Mouse (Mus musculus) liver, adult (tissue): Measurements from ENCODE around the gene Vstm4.

Experiments
- GATA4 ChIP-seq: IDR thresholded peaks from 2 replicates; pipeline ENCODE4 v1.6.1; 2014; ENCODE audit warnings: mild to moderate bottlenecking, low read length; ENCODE audit not compliant: insufficient replicate concordance

Gene Vstm4

DNA sequence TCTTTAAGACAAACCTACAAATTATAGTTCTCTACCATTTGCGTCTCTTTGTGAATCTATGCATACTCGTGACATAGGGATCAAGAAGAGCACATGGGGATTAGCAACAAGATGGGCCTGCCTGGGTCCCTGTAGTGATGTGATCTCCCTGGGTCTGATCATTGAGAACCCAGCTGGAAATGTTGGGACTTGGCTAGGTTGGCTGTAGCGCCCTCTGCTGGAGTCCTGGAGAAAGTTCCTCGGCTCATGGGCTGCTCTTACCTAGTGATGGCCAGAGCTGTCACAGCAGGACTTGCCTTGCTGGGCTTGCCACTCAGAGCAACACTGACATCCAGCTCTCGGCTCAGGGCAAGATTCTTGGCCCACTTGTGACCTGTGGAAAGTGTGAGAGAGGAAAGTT lies 103.9 kb downstream of the Vstm4 start:
- no peak for TF ChIP-seq GATA4

- no peak for TF ChIP-seq GATA4
These were observed 108.2 kb downstream of the Vstm4 start for GRCm38 (mm10) chr14:32964742-32965141.

GRCm38 (mm10) chr14:32970700-32971099 lies 114.1 kb downstream of the Vstm4 start:
- TF ChIP-seq GATA4 = no peak

DNA sequence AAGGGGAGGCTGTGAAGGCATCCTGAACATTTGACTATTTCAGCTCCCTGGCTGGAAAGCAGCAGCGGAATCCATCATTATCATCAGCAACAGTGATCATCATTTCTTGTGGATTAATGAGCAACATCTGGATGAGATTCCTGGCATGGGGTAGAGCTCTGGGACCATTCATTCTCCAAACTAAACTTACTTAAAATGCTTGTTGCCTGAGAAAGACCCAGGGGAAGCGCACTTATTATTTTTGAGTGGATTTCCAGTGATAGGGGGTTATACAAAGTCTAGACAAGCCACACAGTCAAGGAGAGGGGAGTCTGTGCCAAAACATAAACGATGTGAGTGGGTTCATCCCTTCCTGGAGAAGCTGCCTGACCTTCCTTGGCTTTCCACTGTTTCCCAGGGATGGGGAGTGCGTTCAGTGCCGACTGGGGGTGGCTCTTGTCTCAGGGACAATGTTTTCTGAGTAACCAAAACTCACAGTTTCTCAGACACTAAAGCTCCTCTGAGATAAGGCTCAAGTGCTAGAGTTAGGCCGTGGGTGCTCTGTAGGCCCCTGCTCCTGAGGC lies 127.7 kb downstream of the Vstm4 start:
- no peak for TF ChIP-seq GATA4

- no peak for TF ChIP-seq GATA4
These were observed 130.1 kb downstream of the Vstm4 start for GRCm38 (mm10) chr14:32986659-32987058.
